Mouse (Mus musculus): ENCODE data around the gene Abhd5. TPM values are rescaled to one million over a fixed set of nuclear protein-coding genes. Genes with fewer than 3 reads are reported as not detected.

The Abhd5 gene
- polyA plus RNA-seq, 1 experiment from 2014 or later = 18.8 TPM

DNA sequence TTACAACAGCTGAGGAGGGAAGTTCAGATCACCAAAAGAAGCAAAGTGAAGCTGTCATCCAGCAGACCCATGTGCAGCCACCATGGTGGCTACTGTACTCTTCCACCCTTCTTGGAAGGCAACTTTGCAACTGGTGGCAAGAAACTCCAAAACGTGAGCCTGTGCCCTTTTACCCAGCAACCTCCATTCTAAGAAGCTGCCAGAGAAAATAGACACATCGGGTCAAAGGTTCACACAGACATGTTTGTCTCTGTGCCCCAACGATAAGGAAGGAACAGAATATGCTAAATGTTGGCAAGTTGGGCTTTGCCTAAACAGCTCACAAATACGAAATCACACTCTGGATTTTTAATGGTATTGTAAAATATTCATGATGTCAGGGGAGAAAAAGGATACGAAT is 44.4 kb downstream of the Abhd5 start:
- Histone ChIP-seq H3K36me3 (no peaks in the 10 kb centered on the region), H3K27me3 (ENCODE audit: insufficient read depth, poor library complexity, severe bottlenecking) (no peaks in the 10 kb centered on the region), H3K9me3 (no peaks in the 10 kb centered on the region), H3K27ac (no peak overlapping the region), H3K4me3 (no peak overlapping the region), H3K4me1 (no peaks in the 10 kb centered on the region)
- DNase-seq (ENCODE audit: low spot score) = no peak
- 74% methylated on average over 5 of the region's 5 CpGs for WGBS

DNA sequence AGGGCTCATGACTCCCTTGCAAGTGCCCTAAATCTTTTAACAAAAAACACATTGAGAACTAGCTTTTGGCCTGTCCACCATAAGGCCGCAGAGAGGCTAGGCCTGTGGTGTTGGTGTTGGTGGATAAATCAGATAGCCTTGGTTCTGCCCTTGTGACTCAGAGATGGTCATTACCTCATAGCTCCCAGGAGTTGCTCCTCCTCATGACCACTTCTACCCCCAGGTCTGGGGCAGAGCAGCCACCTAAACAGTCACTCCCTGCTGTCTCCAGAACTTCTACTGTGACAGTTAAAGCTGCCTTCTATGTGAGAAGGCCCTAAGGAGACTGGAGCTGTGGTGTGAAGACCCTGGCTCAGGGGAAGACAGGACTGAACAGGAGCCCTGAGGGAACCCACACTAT is 45.7 kb downstream of the Abhd5 start:
- WGBS = 91% methylated on average over 1 of the region's 1 CpGs
- Histone ChIP-seq H3K9me3 (no peaks in the 10 kb centered on the region), H3K27me3 (ENCODE audit: insufficient read depth, poor library complexity, severe bottlenecking) (no peaks in the 10 kb centered on the region), H3K4me3 (no peak overlapping the region), H3K4me1 (no peaks in the 10 kb centered on the region), H3K27ac (no peak overlapping the region), H3K36me3 (no peaks in the 10 kb centered on the region)
- no peak for DNase-seq (ENCODE audit: low spot score)

DNA sequence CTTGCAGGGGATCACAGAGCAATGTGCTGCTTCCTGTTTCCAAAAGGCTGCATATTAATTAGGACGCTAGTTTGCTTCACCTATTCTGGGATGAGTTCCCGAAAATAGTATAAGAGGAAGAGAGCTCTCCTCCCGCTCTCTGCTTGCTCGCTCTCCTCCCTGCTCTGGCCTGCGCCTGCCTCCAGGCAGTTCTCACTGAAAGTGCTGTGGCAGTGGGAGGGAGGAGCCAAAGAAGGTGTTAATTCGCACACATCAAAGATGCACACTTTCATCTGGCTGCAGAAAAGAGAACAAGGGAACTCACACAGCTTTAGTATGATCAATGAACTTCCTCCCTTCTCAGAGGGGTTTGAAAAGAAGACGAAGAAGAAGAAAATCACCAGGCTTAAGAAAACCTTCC is 47.3 kb downstream of the Abhd5 start:
- Histone ChIP-seq H3K4me3 (no peak overlapping the region), H3K4me1 (no peaks in the 10 kb centered on the region), H3K9me3 (no peaks in the 10 kb centered on the region), H3K27ac (no peak overlapping the region), H3K27me3 (ENCODE audit: insufficient read depth, poor library complexity, severe bottlenecking) (no peaks in the 10 kb centered on the region), H3K36me3 (no peaks in the 10 kb centered on the region)
- WGBS = 39% methylated on average over 7 of the region's 7 CpGs
- DNase-seq (ENCODE audit: low spot score) = no peak

DNA sequence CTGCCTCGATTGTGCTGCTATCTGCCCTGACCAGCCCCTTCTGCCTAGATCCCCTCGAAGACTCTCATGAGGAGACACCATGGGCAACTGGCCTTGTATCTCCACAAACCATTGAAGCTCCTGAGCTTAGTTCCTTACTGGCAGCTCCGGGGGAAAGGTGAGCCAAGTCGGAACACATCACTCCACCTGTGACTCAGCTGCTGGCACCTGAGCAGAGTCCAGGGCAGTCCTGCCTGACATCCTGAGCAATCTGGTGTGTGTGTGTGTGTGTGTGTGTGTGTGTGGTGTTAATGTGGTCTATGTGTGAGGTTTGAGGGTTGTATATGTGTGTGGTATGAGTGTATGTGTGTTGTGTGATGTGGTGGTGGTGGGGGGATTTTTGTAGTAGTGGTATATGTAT is 49.8 kb downstream of the Abhd5 start:
- H3K27ac ChIP-seq = no peak overlapping the region
- DNase-seq (ENCODE audit: low spot score) = no peak
- H3K4me3 ChIP-seq = no peak overlapping the region
- no peaks in the 10 kb centered on the region for H3K27me3 ChIP-seq (ENCODE audit: insufficient read depth, poor library complexity, severe bottlenecking)
- H3K36me3 ChIP-seq = no peaks in the 10 kb centered on the region
- H3K9me3 ChIP-seq = no peaks in the 10 kb centered on the region
- H3K4me1 ChIP-seq = no peaks in the 10 kb centered on the region
- WGBS = 81% methylated on average over 4 of the region's 4 CpGs

DNA sequence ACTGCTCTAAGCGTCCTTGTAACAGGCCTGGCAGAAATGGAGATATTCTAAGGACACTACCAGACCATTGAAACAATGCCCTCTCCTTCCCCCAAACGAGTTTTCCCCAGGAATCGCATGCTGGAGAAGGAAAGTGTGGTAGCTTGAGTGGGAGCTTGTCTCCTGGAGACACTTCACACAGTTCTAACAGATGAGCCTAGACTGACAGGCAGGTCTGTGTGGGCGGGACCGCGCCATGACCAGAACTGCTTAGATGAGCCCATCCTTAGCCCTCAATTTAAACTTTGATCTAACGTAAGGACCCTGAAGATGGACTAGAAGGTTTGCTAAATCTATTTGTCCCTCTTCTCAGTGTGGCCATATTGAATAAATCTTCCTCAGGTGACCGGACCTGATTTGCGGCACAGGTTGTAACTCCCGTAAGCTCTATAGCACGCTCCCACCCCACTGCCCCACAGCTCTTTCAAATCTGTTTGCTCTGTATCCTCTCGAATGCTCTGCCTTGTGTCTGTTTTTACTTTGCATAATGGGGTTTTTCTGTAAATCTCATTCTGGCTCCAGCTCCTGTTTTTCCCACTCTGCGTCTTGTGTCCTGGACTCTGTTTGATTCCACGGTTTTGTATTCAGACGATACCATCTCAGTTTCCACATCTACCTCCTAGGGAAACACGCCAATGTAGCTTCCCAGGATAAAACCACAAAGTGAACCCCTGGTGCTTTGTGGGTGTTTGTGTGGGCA is 59.2 kb downstream of the Abhd5 start:
- WGBS = 90% methylated on average over 16 of the region's 16 CpGs
- H3K4me3 ChIP-seq = no peak overlapping the region
- no peak overlapping the region for H3K27ac ChIP-seq
- no peaks in the 10 kb centered on the region for H3K4me1 ChIP-seq
- H3K36me3 ChIP-seq = no peaks in the 10 kb centered on the region
- no peaks in the 10 kb centered on the region for H3K9me3 ChIP-seq
- DNase-seq (ENCODE audit: low spot score) = no peak
- no peaks in the 10 kb centered on the region for H3K27me3 ChIP-seq (ENCODE audit: insufficient read depth, poor library complexity, severe bottlenecking)

DNA sequence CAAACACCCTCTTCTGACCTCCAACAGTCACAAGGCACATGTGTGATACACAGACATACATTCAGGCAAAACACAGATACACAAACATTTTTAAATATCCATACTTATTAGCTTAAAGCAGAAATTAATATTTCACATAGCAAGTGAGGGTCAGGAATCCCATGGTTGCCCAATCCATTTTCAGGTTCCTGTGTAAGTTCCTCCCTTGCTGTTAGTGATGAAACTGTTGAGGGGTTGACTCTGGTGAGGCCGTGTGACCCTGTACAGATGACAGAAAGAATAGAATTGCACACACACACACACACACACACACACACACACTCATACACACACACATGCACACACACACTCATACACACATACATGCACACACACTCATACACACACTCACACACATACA is 63.2 kb downstream of the Abhd5 start:
- 89% methylated on average over 1 of the region's 1 CpGs for WGBS
- DNase-seq (ENCODE audit: low spot score) = no peak
- H3K9me3 ChIP-seq = no peaks in the 10 kb centered on the region
- no peak overlapping the region for H3K27ac ChIP-seq
- no peak overlapping the region for H3K4me3 ChIP-seq
- no peaks in the 10 kb centered on the region for H3K4me1 ChIP-seq
- no peaks in the 10 kb centered on the region for H3K36me3 ChIP-seq
- no peaks in the 10 kb centered on the region for H3K27me3 ChIP-seq (ENCODE audit: insufficient read depth, poor library complexity, severe bottlenecking)

DNA sequence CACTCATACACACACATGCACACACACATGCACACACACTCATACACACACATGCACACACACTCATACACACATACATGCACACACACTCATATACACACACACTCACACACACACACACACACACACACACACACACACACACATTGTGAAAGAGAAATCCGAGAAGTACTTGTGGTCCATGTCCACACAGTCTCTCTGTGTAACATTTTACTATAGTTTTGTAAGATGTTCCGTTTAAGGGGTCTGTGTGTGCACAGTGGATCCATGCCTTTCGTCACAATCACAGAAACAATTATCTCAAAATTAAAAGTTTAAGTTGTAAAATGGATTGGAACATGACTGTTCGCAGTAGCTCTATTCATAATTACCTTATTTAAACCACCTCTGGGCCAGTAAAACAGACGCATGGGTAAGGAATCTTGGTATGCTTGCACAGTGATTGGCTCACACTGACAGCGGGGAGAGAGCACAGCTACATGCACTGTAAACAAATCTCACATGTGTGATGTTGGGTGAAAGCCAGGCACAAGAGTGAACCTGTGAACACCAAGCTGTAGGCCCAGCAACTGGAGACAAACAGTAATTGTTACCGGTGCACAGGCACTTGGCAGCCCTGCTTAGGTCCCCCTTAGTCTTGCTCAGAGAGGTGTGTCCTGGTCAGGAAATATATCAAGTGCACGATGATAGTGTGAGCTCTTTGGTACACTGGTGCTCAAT is 63.8 kb downstream of the Abhd5 start:
- Histone ChIP-seq H3K4me3 (no peak overlapping the region), H3K27me3 (ENCODE audit: insufficient read depth, poor library complexity, severe bottlenecking) (no peaks in the 10 kb centered on the region), H3K36me3 (no peaks in the 10 kb centered on the region), H3K9me3 (no peaks in the 10 kb centered on the region), H3K4me1 (no peaks in the 10 kb centered on the region), H3K27ac (no peak overlapping the region)
- no peak for DNase-seq (ENCODE audit: low spot score)
- 76% methylated on average over 8 of the region's 8 CpGs for WGBS

DNA sequence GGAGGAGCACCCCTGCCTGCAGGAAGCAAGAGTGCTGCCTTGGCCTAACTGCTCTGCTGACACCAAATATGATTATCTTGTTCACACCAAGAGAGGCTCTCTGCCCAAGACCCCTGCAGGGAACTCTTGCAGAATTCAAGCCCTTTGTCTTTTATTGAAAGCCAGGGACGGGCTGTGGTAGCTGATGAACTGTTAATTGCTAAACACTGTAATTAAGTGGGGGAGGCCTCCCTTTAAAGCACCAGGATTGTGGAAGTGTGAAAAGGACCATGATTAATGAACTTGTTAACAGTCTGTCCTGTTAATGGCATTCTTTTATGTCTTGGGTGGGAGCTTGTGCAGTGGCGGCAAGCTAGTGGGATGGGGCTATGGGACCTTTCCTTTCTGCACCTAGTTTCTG is 65.2 kb downstream of the Abhd5 start:
- 52% methylated on average over 2 of the region's 2 CpGs for WGBS
- Histone ChIP-seq H3K4me1 (no peaks in the 10 kb centered on the region), H3K27me3 (ENCODE audit: insufficient read depth, poor library complexity, severe bottlenecking) (peaks cover 2% of the 10 kb centered on the region), H3K4me3 (no peak overlapping the region), H3K27ac (no peak overlapping the region), H3K9me3 (no peaks in the 10 kb centered on the region), H3K36me3 (no peaks in the 10 kb centered on the region)
- DNase-seq (ENCODE audit: low spot score) = no peak

DNA sequence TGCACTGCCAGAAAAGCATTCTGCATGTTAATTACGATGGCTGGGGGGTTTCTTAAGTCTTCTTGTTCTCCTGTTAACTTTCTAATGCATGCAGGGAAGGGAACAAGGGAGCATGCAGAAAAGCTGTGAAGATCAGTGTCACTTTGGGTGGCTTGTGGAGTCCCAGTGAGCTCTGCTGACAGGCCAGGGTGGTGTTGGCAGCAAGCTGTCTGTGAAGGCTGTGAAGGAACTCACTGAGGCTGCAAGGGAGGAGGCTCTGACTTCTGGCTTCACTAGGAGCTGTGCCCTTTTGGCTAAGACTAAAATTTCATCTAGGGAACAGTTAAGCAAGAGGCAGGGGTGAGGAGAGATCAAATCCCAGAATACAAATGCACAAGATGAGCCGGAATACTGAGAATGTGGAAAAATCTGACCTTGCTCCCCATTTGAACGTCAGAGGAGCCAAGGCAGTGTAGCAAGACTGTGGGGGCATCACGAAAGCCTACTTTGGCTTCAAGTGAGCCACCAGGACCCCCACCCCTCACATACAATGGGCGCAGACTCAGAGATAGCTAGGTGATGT is 68.9 kb downstream of the Abhd5 start:
- DNase-seq (ENCODE audit: low spot score) = no peak
- WGBS = 73% methylated on average over 5 of the region's 5 CpGs
- peaks cover 25% of the 10 kb centered on the region for H3K27me3 ChIP-seq (ENCODE audit: insufficient read depth, poor library complexity, severe bottlenecking)

DNA sequence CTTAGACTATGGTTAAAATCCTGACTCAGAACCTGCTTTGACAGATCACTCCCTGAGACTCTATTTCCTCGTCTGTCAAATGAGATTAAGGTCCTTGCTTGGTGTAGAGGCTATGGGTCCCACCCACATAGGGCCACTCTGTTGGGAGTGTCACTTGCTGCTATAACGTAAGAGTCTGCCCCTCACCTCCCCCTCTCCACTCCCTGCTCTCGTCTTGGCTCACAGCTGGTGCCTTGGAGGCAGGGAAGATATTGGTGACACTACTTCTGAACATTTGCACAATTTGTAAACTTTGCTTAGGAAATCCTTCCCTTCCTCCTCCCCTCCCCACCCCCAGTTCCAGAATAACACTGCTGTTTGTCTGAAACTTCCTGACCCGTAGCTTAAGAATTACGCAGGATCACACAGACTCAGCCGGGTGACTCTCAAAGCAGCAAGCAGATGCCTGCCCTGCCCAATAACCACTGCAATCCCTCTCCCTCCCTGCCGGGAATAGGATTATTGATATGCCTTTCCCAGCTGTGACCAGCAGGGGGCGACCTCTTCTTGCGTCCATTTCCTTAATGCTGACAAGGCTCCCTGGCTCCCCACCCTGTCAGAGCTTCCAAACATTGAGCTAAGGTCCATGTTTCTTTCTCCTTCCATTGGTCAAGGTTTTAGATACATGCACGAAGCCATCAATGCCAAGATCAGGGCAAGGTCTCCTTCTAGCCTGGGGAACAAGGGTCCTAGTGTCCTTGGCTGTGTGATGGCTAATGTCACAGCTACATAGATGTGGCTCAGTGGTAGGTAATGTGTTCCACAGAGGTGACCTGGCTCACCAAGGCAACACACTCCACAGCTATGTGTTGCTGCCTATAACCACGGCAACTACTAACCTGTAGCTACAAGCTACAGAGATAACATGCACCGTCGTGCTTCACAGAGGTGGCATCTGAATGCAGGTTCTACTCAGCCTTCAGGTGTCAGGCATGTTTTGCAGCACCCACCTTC is 69.7 kb downstream of the Abhd5 start:
- H3K4me3 ChIP-seq = no peak overlapping the region
- peak; percentile 79 for DNase-seq (ENCODE audit: low spot score)
- 20% methylated on average over 13 of the region's 13 CpGs for WGBS
- no peaks in the 10 kb centered on the region for H3K36me3 ChIP-seq
- H3K27me3 ChIP-seq (ENCODE audit: insufficient read depth, poor library complexity, severe bottlenecking) = peaks cover 25% of the 10 kb centered on the region
- H3K4me1 ChIP-seq = 0 out of 2 replicates have a peak, but pooled peaks cover 4% of the 10 kb centered on the region
- H3K27ac ChIP-seq = no peak overlapping the region
- no peaks in the 10 kb centered on the region for H3K9me3 ChIP-seq

More for the DNA sequence above, 68.9 kb downstream of the Abhd5 start:
- Histone ChIP-seq H3K27ac (no peak overlapping the region), H3K9me3 (no peaks in the 10 kb centered on the region), H3K36me3 (no peaks in the 10 kb centered on the region), H3K4me3 (no peak overlapping the region), H3K4me1 (0 out of 2 replicates have a peak, but pooled peaks cover 4% of the 10 kb centered on the region)

DNA sequence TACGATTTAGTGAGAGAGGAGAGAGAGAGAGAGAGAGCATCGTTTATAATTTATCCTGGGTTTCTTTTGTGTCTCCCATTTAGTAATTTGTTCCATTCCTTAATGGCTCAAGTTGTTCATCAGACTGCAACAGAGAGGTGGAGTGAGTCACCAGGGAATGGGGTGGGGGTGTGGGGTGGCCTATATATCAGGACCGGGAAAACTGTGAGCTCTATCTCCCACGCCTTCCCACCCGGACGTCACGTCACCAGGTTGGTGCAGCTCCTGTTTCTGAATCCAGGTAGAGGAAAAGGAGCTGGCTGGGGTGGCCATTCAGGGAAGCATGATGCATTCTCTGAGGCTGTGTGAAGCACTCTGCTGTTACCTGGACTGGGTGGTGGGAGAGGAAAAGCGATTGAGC is 70.5 kb downstream of the Abhd5 start:
- Histone ChIP-seq H3K27ac (no peak overlapping the region), H3K4me3 (no peak overlapping the region), H3K9me3 (no peaks in the 10 kb centered on the region), H3K4me1 (0 out of 2 replicates have a peak, but pooled peaks cover 4% of the 10 kb centered on the region), H3K36me3 (no peaks in the 10 kb centered on the region), H3K27me3 (ENCODE audit: insufficient read depth, poor library complexity, severe bottlenecking) (peaks cover 25% of the 10 kb centered on the region)
- no peak for DNase-seq (ENCODE audit: low spot score)
- 79% methylated on average over 8 of the region's 8 CpGs for WGBS

DNA sequence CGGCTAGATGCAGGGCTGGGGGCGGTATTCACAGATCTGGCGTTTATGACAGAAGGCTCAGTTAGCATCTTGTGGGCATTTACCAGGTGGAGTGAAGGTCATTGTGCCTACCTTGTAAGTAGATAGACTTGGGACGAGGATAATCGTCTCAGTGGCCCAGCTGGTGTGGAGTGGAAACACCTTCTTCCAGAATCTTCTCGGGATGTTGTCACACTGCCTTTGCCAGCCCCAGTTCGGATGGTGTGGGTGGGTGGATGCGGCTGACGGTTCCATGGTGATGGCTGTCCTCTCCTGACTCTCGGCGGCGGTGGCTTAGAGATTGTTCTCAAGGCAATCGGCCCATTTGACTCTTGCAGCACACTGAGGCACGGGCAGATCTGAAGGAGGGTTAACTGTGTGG is 71.3 kb downstream of the Abhd5 start:
- H3K4me3 ChIP-seq = no peak overlapping the region
- 0 out of 2 replicates have a peak, but pooled peaks cover 4% of the 10 kb centered on the region for H3K4me1 ChIP-seq
- H3K36me3 ChIP-seq = no peaks in the 10 kb centered on the region
- peaks cover 25% of the 10 kb centered on the region for H3K27me3 ChIP-seq (ENCODE audit: insufficient read depth, poor library complexity, severe bottlenecking)
- no peak overlapping the region for H3K27ac ChIP-seq
- no peaks in the 10 kb centered on the region for H3K9me3 ChIP-seq
- no peak for DNase-seq (ENCODE audit: low spot score)
- WGBS = 82% methylated on average over 14 of the region's 14 CpGs

Data from heart, embryonic 10.5 days (tissue).